Mouse (Mus musculus): Measurements from ENCODE around the gene Olfr1206. TPM values are rescaled to one million over a fixed set of nuclear protein-coding genes. Genes with fewer than 3 reads are reported as not detected.

The Olfr1206 gene
- total and polyA plus RNA-seq, 3 experiments = not detected

DNA sequence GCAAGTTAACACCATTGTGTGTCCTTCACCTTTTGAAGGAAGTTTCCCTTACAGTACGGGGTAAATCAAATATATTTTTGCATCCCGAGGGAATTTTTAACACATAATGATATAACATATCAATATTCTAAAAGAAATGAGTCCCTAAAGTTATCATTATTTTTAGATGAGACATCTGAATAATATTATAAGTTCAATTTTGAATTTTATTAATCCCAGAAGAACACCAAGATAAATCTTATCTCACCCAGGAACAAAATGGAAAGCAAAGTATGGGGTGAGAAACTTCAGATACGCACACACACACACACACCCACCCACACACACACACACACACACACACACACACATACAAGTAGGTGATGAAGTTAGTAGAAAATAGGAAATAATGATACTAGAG lies 52.0 kb downstream of the Olfr1206 start, which contains the start of gene Olfr1209:
Olfr1209 (minus strand) TSS at position 101 of the 400 bp plus-strand sequence.
- intact Hi-C loops (cut with DNase I) = no loop called here
- no peaks in the 10 kb centered on the region for H3K36me3 ChIP-seq (ENCODE audit: control insufficient read depth, insufficient read depth, low read length)
- WGBS = 72% methylated on average over 3 of the region's 3 CpGs
- no peak within 1 kb of the TSS for H3K9ac ChIP-seq (ENCODE audit: low read depth, low read length)
- TF ChIP-seq CTCF (IDR thresholded peaks at IDR 0.05) (no peak), POLR2A (IDR thresholded peaks at IDR 0.05; ENCODE audit: insufficient read depth, low read depth, low read length) (no peak), EP300 (IDR thresholded peaks at IDR 0.05; ENCODE audit: insufficient read depth, low read depth, low read length) (no peak)
- no peak within 1 kb of the TSS for H3K27ac ChIP-seq
- no peaks in the 10 kb centered on the region for H3K27me3 ChIP-seq (ENCODE audit: control insufficient read depth, insufficient read depth, low read length)
- no peak for DNase-seq
- H3K79me2 ChIP-seq (replicated peaks; ENCODE audit: control insufficient read depth, insufficient read depth, low read length) = no peaks in the 10 kb centered on the region
- H3K4me3 ChIP-seq = no peak within 1 kb of the TSS
- H3K4me1 ChIP-seq (ENCODE audit: control insufficient read depth, insufficient read depth, low read length) = no peaks in the 10 kb centered on the region

Other genes with a start within 250 kb of the Olfr1206 start
- gene Olfr1191-ps1, start 222.7 kb upstream of the Olfr1206 start, total RNA-seq (2021) = not detected
- not detected in 2 replicates for gene Olfr1191-ps1, start 222.7 kb upstream of the Olfr1206 start, polyA plus RNA-seq (2012; rRNA removed)
- not detected for gene Olfr1192-ps1, start 214.7 kb upstream of the Olfr1206 start, total RNA-seq (2021)
- gene Olfr1192-ps1, start 214.7 kb upstream of the Olfr1206 start, polyA plus RNA-seq (2012; rRNA removed) = not detected in 2 replicates
- gene Olfr1193, start 187.6 kb upstream of the Olfr1206 start, total RNA-seq (2021) = not detected
- not detected in 2 replicates for gene Olfr1193, start 187.6 kb upstream of the Olfr1206 start, polyA plus RNA-seq (2012; rRNA removed)
- gene Olfr1195, start 174.0 kb upstream of the Olfr1206 start, total RNA-seq (2021) = not detected
- gene Olfr1195, start 174.0 kb upstream of the Olfr1206 start, polyA plus RNA-seq (2012; rRNA removed) = not detected in 2 replicates
- not detected for gene Olfr1196, start 158.6 kb upstream of the Olfr1206 start, total RNA-seq (2021)
- gene Olfr1196, start 158.6 kb upstream of the Olfr1206 start, polyA plus RNA-seq (2012; rRNA removed) = not detected in 2 replicates
- gene Olfr1197, start 130.9 kb upstream of the Olfr1206 start, total RNA-seq (2021) = not detected
- gene Olfr1197, start 130.9 kb upstream of the Olfr1206 start, polyA plus RNA-seq (2012; rRNA removed) = not detected in 2 replicates
- not detected for gene Olfr1198, start 111.9 kb upstream of the Olfr1206 start, total RNA-seq (2021)
- not detected in 2 replicates for gene Olfr1198, start 111.9 kb upstream of the Olfr1206 start, polyA plus RNA-seq (2012; rRNA removed)
- not detected for gene Olfr1199, start 102.8 kb upstream of the Olfr1206 start, total RNA-seq (2021)
- not detected in 2 replicates for gene Olfr1199, start 102.8 kb upstream of the Olfr1206 start, polyA plus RNA-seq (2012; rRNA removed)
- gene Olfr1200, start 92.7 kb upstream of the Olfr1206 start, total RNA-seq (2021) = not detected
- gene Olfr1200, start 92.7 kb upstream of the Olfr1206 start, polyA plus RNA-seq (2012; rRNA removed) = not detected in 2 replicates
- gene Olfr1201, start 70.2 kb upstream of the Olfr1206 start, total RNA-seq (2021) = not detected
- gene Olfr1201, start 70.2 kb upstream of the Olfr1206 start, polyA plus RNA-seq (2012; rRNA removed) = not detected in 2 replicates
- under 1 TPM in 1 of 2 experiments, not detected in 1; 0.07 TPM for gene Olfr1202, start 48.7 kb upstream of the Olfr1206 start, total RNA-seq (2021)
- not detected in 2 replicates for gene Olfr1202, start 48.7 kb upstream of the Olfr1206 start, polyA plus RNA-seq (2012; rRNA removed)
- gene Olfr1205, start 33.5 kb upstream of the Olfr1206 start, total RNA-seq (2021) = not detected
- not detected in 2 replicates for gene Olfr1205, start 33.5 kb upstream of the Olfr1206 start, polyA plus RNA-seq (2012; rRNA removed)
- gene Olfr1204, start 13.9 kb upstream of the Olfr1206 start, total RNA-seq (2021) = not detected
- not detected in 2 replicates for gene Olfr1204, start 13.9 kb upstream of the Olfr1206 start, polyA plus RNA-seq (2012; rRNA removed)
- gene Olfr1208, start 39.1 kb downstream of the Olfr1206 start, total RNA-seq (2021) = not detected
- gene Olfr1208, start 39.1 kb downstream of the Olfr1206 start, polyA plus RNA-seq (2012; rRNA removed) = not detected in 2 replicates
- gene Olfr1209, start 51.9 kb downstream of the Olfr1206 start, total RNA-seq (2021) = not detected
- not detected in 2 replicates for gene Olfr1209, start 51.9 kb downstream of the Olfr1206 start, polyA plus RNA-seq (2012; rRNA removed)
- not detected for gene Olfr1211, start 74.9 kb downstream of the Olfr1206 start, total RNA-seq (2021)
- gene Olfr1211, start 74.9 kb downstream of the Olfr1206 start, polyA plus RNA-seq (2012; rRNA removed) = not detected in 2 replicates
- not detected for gene Olfr1212, start 90.7 kb downstream of the Olfr1206 start, total RNA-seq (2021)
- not detected in 2 replicates for gene Olfr1212, start 90.7 kb downstream of the Olfr1206 start, polyA plus RNA-seq (2012; rRNA removed)
- not detected for gene Gm13762, start 117.0 kb downstream of the Olfr1206 start, total RNA-seq (2021)
- gene Gm13762, start 117.0 kb downstream of the Olfr1206 start, polyA plus RNA-seq (2012; rRNA removed) = not detected in 2 replicates
- gene Olfr1214, start 129.4 kb downstream of the Olfr1206 start, total RNA-seq (2021) = not detected
- gene Olfr1214, start 129.4 kb downstream of the Olfr1206 start, polyA plus RNA-seq (2012; rRNA removed) = not detected in 2 replicates
- not detected for gene Olfr1215, start 143.7 kb downstream of the Olfr1206 start, total RNA-seq (2021)
- gene Olfr1215, start 143.7 kb downstream of the Olfr1206 start, polyA plus RNA-seq (2012; rRNA removed) = not detected in 2 replicates
- not detected for gene Olfr1216, start 155.1 kb downstream of the Olfr1206 start, total RNA-seq (2021)
- not detected in 2 replicates for gene Olfr1216, start 155.1 kb downstream of the Olfr1206 start, polyA plus RNA-seq (2012; rRNA removed)
- gene Olfr1217, start 168.8 kb downstream of the Olfr1206 start, total RNA-seq (2021) = not detected
- not detected in 2 replicates for gene Olfr1217, start 168.8 kb downstream of the Olfr1206 start, polyA plus RNA-seq (2012; rRNA removed)
- gene Olfr1218, start 198.0 kb downstream of the Olfr1206 start, total RNA-seq (2021) = not detected
- not detected in 2 replicates for gene Olfr1218, start 198.0 kb downstream of the Olfr1206 start, polyA plus RNA-seq (2012; rRNA removed)
- not detected for gene Olfr1219, start 220.3 kb downstream of the Olfr1206 start, total RNA-seq (2021)
- gene Olfr1219, start 220.3 kb downstream of the Olfr1206 start, polyA plus RNA-seq (2012; rRNA removed) = not detected in 2 replicates
- not detected for gene Olfr1220, start 243.6 kb downstream of the Olfr1206 start, total RNA-seq (2021)
- not detected in 2 replicates for gene Olfr1220, start 243.6 kb downstream of the Olfr1206 start, polyA plus RNA-seq (2012; rRNA removed)

Data from heart, adult 2 months (tissue).